In the genomic region with DNA sequence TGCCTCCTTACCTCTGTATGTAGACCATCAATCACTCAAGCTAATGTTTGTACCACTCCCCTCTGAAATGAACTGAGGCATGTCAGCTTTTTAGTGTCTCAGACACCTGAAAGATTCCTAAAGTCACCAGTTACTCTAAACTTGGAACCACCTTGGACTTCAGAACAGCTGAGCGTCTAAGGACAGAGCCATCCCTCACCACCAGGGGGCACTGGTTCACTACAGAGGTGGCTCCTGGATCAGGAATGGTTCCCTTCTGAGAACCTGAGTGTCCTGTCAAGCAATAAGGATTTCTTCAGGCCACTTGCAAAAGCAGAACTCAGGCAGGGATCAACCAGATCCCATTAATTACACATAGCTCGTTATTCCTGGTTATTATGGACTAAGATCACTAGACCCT, we compare ENCODE assay signal across 8 mouse cellular contexts. TPM values are rescaled to one million over a fixed set of nuclear protein-coding genes. Genes with fewer than 3 reads are reported as not detected.
A peak's percentile ranks its signal among the peaks of the same experiment; 100 is the strongest.
DNase-seq lines count a peak whose midpoint lies in the region; ATAC-seq and TF ChIP-seq lines count a peak whose summit lies in the region.

No protein-coding gene starts in this region.

- no peak overlapping the region for H3K9ac ChIP-seq in kidney, postnatal 0 days (ENCODE audit: low read depth, low read length)
- H3K9ac ChIP-seq in liver, embryonic 14.5 days (replicated peaks), result no peak overlapping the region

- no peak overlapping the region for H3K4me3 ChIP-seq in kidney, postnatal 0 days (replicated peaks; ENCODE audit: low read depth, low read length)
- no peak overlapping the region for H3K4me3 ChIP-seq in liver, embryonic 14.5 days (ENCODE audit: insufficient read depth in 1 of 2, low read depth in 2 of 2, low read length in 2 of 2)

- DNase-seq in A20 (ENCODE audit: low read depth, low spot score) (peak; percentile 74), NIH3T3 (ENCODE audit: low read depth) (peak; percentile 92)
- peak; percentile 92 to 95 for DNase-seq in cerebellum, postnatal 10 days
- DNase-seq in gastrocnemius, adult 8-10 months (ENCODE audit: low spot score in 2 of 2), result peak; percentile 45 to 56
- DNase-seq in kidney, postnatal 0 days (ENCODE audit: low spot score), result peak; percentile 90
- peak; percentile 40 to 53 (median 41) for DNase-seq in liver, embryonic 14.5 days (ENCODE audit: low read depth in 3 of 3, low spot score in 3 of 3)
- DNase-seq in ovary, postnatal 14 days (ENCODE audit: low spot score), result peak; percentile 76
- DNase-seq in thymus, postnatal 10 days (ENCODE audit: low spot score in 2 of 2), result peak; percentile 40 to 85

- TF ChIP-seq CTCF in kidney, postnatal 0 days (IDR thresholded peaks at IDR 0.05; ENCODE audit: low read depth), result peak; percentile 95
- TF ChIP-seq CTCF in liver, embryonic 14.5 days (IDR thresholded peaks at IDR 0.05; ENCODE audit: low read depth), result peak; percentile 94

- peak; percentile 62 for ATAC-seq in kidney, postnatal 0 days (replicated peaks; ENCODE audit: low FRiP score, low read depth)
- ATAC-seq in liver, embryonic 14.5 days (ENCODE audit: insufficient read depth), result no peak

- H3K27me3 ChIP-seq in kidney, postnatal 0 days (ENCODE audit: insufficient read depth, low read length), result no peaks in the 10 kb centered on the region
- H3K27me3 ChIP-seq in liver, embryonic 14.5 days (ENCODE audit: control insufficient read depth, insufficient read depth, low read length), result no peaks in the 10 kb centered on the region

- H3K27ac ChIP-seq in kidney, postnatal 0 days, result no peak overlapping the region
- H3K27ac ChIP-seq in liver, embryonic 14.5 days, result no peak overlapping the region

- TF ChIP-seq EP300 in liver, embryonic 14.5 days (IDR thresholded peaks at IDR 0.05; ENCODE audit: low read depth), result no peak

- no peak overlapping the region for H3K4me2 ChIP-seq in kidney, postnatal 0 days (ENCODE audit: low read length)
- H3K4me2 ChIP-seq in liver, embryonic 14.5 days (ENCODE audit: low read depth), result no peak overlapping the region

- WGBS in kidney, postnatal 0 days, result 2% methylated on average over 2 of the region's 2 CpGs
- 7% methylated on average over 2 of the region's 2 CpGs for WGBS in liver, embryonic 14.5 days (ENCODE audit: insufficient replicate concordance)

- no peaks in the 10 kb centered on the region for H3K9me3 ChIP-seq in kidney, postnatal 0 days (replicated peaks; ENCODE audit: low read length)
- no peaks in the 10 kb centered on the region for H3K9me3 ChIP-seq in liver, embryonic 14.5 days (ENCODE audit: control insufficient read depth, low read length)

- no peaks in the 10 kb centered on the region for H3K4me1 ChIP-seq in kidney, postnatal 0 days (replicated peaks; ENCODE audit: insufficient read depth, low read length)
- H3K4me1 ChIP-seq in liver, embryonic 14.5 days (replicated peaks; ENCODE audit: control insufficient read depth in 2 of 2, insufficient read depth in 2 of 2, low read length in 1 of 2), result peaks cover 4% of the 10 kb centered on the region in 2 experiments

- H3K36me3 ChIP-seq in kidney, postnatal 0 days (ENCODE audit: insufficient read depth, low read length), result no peaks in the 10 kb centered on the region
- no peaks in the 10 kb centered on the region for H3K36me3 ChIP-seq in liver, embryonic 14.5 days (replicated peaks; ENCODE audit: control insufficient read depth, insufficient read depth, low read depth)

RNA-seq across cellular contexts. Expression of gene Pom121, which starts 5.9 kb away (rescaled TPM):
- total RNA-seq in gastrocnemius, adult 8-10 months (2022), result 10 to 100 TPM in 2 of 4 experiments, 1 to 10 TPM in 2; 8.9 to 11.0 (median 10.1) TPM
- polyA plus RNA-seq in kidney, postnatal 0 days (2015; fragmentation: Nextera tagmentation; extraction: Ambion mirVana), result 8.1 and 8.9 TPM in 2 replicates
- polyA plus RNA-seq in liver, embryonic 14.5 days (2012; rRNA removed), result 7.6 and 9.7 TPM in 2 replicates
- polyA plus RNA-seq in liver, embryonic 14.5 days (2014; fragmentation: Nextera tagmentation; extraction: Ambion mirVana), result 5.4 and 7.0 TPM in 2 replicates

RNA-seq across cellular contexts. Expression of gene Nsun5, which starts 30.5 kb away (rescaled TPM):
- 10 to 100 TPM in 1 of 4 experiments, 1 to 10 TPM in 3; 6.3 to 11.0 (median 8.0) TPM for total RNA-seq in gastrocnemius, adult 8-10 months (2022)
- 22.7 and 23.8 TPM in 2 replicates for polyA plus RNA-seq in kidney, postnatal 0 days (2015; fragmentation: Nextera tagmentation; extraction: Ambion mirVana)
- polyA plus RNA-seq in liver, embryonic 14.5 days (2012; rRNA removed), result 12.4 and 13.9 TPM in 2 replicates
- 10.5 and 12.9 TPM in 2 replicates for polyA plus RNA-seq in liver, embryonic 14.5 days (2014; fragmentation: Nextera tagmentation; extraction: Ambion mirVana)

RNA-seq across cellular contexts. Expression of gene Trim50, which starts 47.1 kb away (rescaled TPM):
- not detected for total RNA-seq in gastrocnemius, adult 8-10 months (2022)
- polyA plus RNA-seq in kidney, postnatal 0 days (2015; fragmentation: Nextera tagmentation; extraction: Ambion mirVana), result not detected in 2 replicates
- polyA plus RNA-seq in liver, embryonic 14.5 days (2012; rRNA removed), result not detected in 2 replicates
- polyA plus RNA-seq in liver, embryonic 14.5 days (2014; fragmentation: Nextera tagmentation; extraction: Ambion mirVana), result not detected in 2 replicates

RNA-seq across cellular contexts. Expression of gene Fkbp6, which starts 50.4 kb away (rescaled TPM):
- total RNA-seq in gastrocnemius, adult 8-10 months (2022), result not detected
- not detected in 2 replicates for polyA plus RNA-seq in kidney, postnatal 0 days (2015; fragmentation: Nextera tagmentation; extraction: Ambion mirVana)
- 0.03 TPM in 2 replicates for polyA plus RNA-seq in liver, embryonic 14.5 days (2012; rRNA removed)
- polyA plus RNA-seq in liver, embryonic 14.5 days (2014; fragmentation: Nextera tagmentation; extraction: Ambion mirVana), result not detected in 2 replicates

Comparison
In these comparisons a context has a peak if more than half of its experiments do, and no peak if none do; other contexts are left out.
1. DNase-seq: peak in every context shown above with its lines; median percentile 94 in cerebellum, postnatal 10 days; 92 in NIH3T3; 90 in kidney, postnatal 0 days; 76 in ovary, postnatal 14 days; 74 in A20; 62 in thymus, postnatal 10 days; 50 in gastrocnemius, adult 8-10 months; 41 in liver, embryonic 14.5 days.